Mouse (Mus musculus): Measurements from ENCODE around the gene Aurka.

DNA sequence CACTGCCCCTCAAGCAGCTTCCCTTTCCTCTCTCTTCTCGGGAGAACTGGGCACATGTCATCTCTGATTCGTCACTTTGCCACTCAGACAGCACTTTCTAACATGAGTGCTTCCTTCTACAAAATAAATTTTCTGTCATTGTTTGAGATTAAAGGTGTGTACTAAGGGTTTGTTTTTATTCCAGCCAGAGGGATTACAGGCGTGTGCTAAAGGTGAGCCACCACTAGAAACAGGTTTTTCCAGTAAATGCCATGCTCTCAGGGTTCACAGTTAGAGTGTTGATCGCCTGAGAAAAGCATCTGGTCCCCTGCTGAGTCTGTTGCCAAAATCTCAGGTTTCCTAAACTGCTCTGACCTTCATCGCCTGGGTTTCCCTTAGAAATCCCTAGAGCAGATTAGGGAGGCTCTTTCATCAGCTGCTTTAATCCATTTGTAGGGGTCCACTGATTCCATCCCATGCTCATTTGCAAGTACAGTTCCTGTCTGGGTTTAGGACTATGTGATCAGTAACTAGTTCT, 6.7 kb upstream of the Aurka start:
- TF ChIP-seq POLR2A (IDR thresholded peaks at IDR 0.05; ENCODE audit: insufficient read depth, low read depth, low read length), result no peak
- no peak for TF ChIP-seq CTCF (IDR thresholded peaks at IDR 0.05)

Data from heart, adult 2 months (tissue).